Mouse (Mus musculus) gonadal fat pad, adult 2 months (tissue): ENCODE results near the gene Olfr1412. TPM values are rescaled to one million over a fixed set of nuclear protein-coding genes. Genes with fewer than 3 reads are reported as not detected.

ENCODE experiments used
- DNase-seq: peaks from one replicate; pipeline ENCODE4 v3.0.0-alpha.2; 2012; ENCODE audit warnings: low read depth
- polyA plus RNA-seq: library from polyadenylated mRNA; depleted of rRNA; stranded (reverse); fragments of >200 nt; gene quantifications from 2 replicates; pipeline ENCODE4 v1.2.3, GENCODE M21; 2012; rRNA removed

Gene Olfr1412
- not detected in 2 replicates for polyA plus RNA-seq

DNA sequence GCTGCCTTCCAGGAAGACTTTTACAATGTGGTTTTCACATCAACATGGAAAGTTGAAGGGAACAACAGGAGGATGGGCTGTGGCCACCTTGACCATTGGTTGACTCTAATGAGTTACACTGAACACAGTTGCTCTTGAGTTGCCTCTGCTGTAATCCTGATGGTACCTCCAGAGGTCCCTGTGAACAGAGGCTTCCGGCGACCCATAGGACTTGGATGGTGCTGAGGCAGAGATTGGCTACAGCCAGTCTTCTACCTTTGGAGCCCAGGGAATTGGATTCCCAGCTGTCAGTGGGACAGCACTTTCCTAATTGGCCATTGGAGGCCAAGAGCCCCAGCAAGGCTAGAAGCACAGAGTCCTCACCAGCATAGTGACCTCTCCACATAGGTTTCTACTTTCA, at the start of gene Olfr1412:
Gene Olfr1412, plus strand, starts transcription at position 301 of the 400 bp plus-strand sequence.
- DNase-seq = no peak

DNA sequence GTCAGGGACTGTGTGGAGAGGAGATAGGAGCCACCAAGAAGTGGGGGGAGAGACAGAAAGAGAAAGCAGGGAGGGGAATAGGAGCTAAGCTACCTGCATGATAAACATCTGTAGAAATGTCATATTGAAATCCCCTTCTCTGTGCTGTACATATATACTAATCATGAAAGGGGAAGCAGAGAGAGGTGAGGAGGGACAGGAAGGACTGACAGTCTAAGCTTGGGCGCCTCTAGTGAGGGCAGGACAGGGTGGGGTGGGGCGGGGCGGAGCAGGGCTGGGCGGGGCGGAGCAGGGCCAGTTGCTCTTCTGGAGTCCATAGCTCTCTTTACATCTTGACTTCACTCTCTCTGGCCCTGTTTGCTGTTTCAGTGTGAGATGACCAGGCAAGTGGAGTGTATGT, 48.6 kb upstream of the Olfr1412 start:
- DNase-seq = no peak

DNA sequence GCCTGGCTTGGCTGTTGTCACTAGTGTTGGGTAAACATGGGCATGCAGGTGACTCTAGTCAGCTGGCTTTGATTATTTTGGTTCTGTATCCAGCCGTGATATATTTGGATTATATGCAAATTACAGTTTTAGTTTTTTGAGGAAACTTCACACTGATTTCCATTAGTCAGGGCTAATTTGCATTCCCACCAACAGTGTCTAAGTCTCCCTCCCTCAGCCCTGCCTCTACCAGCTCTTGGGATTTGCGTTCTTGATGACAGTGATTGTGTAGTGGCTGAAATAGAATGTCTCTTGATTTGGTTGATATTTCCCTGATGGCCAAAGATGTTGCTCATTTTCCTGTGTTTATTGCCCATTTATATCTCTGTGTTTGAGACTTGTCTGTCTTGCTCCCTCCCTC, 46.5 kb upstream of the Olfr1412 start:
- DNase-seq = no peak

DNA sequence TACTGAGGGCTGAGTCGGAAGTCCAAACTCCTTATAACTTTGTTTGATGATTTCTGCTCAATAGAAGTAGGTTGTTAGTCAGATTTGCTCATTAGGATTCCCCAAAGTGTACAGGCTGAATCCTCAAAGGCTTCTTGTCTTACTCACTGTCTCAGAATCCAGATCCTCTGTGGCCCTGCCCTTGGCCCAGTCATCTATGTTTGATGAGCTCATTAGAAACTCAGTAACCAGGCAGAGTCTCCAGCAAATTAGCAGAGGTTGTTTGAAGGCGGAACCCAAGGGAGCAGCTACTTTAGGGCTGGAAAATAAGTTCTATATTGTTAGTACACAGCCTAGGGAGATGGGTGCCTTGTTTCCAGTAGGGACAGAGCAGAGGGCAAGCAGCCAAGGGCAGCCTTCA, 39.6 kb upstream of the Olfr1412 start:
- DNase-seq = no peak

DNA sequence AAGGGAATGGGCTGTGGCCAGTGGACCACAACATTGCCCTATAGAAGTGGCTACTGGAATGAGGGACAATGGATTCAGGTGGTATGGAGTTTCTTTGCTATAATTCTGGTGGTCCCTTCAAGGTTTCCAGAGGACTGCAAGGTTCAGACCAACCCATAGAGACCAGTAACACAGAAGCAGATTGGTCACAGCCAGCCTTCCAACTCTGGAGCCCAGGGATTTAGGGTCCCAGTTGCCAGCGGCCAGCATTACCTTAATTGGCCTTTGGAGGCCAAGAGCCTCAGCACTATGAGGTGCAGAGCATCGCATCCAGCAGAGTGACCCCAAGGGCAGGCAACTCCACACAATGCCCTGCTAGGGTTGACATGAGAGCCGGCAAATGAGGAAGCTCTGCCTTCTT, 14.6 kb upstream of the Olfr1412 start, which contains the start of gene Olfr1413:
Gene Olfr1413, plus strand, starts transcription at position 301 of the 400 bp plus-strand sequence.
- DNase-seq = no peak

DNA sequence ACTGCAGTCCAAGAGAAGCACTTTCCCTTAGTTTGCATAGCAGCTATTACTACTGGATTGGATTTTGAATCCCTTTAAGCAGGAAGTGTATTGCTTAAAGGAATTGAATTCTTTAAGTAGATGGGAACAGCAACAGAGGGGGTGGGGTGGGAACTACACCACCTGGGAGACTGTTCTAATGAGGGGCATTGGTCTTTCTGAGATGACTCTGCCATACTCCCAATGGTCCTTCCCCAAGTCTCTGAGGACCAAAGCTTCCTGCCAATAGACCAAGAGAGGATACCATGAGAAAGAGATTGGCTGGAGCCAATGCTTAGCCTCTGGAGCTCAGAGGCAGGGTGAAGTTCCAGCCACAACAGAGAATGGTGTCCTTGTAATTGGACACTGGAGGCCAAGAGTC, 8.5 kb downstream of the Olfr1412 start, which contains the start of gene Olfr1411:
Gene Olfr1411, plus strand, starts transcription at position 301 of the 400 bp plus-strand sequence.
- DNase-seq = no peak

DNA sequence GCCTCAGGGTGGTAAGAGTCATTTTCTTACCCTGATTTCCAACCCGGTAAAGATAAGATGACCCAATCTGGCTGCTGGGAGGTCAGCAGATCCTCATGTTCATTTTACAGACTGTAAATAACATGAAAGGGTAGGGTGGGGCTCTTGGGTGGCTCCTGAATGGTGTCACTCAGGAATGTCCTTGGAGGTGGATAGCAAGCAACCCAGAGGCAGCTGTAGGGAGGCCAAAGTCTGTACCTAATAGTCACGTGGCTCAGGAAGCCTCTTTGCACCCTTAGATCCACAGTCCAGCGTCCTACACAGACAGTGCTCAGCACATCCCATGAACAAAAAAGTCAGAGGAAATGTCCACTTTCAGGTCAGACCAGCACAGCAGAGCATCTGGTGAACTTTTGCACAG, 10.4 kb downstream of the Olfr1412 start:
- no peak for DNase-seq

DNA sequence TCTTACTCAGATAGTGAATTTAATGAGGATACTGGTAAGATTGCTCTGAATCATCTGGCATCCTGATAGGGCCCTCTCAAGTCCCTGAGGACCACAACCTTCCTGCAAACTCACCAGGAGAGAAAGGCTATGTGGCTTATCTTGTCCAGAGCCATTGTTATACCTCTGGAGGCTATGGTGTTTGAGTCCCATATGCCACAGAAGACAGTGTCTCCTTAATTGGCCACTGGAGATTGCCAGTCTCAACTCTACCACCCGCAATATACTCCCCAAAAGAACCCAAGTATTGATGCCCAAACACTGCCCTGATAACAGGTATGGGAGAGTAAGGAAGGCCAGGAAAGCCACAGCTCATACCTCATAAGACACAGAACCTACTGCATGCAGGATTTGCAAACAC, 19.9 kb downstream of the Olfr1412 start, which contains the start of gene Olfr1410:
Gene Olfr1410, plus strand, starts transcription at position 301 of the 400 bp plus-strand sequence.
- no peak for DNase-seq

DNA sequence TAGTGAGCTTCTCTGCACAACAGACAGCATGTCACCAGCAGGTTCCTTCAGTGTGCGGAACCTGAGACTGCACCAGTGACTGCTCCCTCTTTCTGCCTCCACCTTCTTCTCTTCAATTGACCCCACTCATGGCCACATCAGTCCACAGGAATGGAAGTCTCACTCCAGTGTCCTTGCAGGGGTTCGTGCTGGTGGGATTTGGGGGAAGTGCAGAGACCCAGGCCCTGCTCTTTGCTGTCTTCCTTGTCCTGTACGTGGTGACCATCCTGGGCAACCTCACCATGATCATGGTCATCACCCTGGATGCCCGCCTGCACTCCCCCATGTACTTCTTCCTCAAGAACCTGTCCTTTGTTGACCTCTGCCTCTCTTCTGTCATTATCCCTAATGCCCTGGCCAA, 22.1 kb downstream of the Olfr1412 start:
- no peak for DNase-seq

DNA sequence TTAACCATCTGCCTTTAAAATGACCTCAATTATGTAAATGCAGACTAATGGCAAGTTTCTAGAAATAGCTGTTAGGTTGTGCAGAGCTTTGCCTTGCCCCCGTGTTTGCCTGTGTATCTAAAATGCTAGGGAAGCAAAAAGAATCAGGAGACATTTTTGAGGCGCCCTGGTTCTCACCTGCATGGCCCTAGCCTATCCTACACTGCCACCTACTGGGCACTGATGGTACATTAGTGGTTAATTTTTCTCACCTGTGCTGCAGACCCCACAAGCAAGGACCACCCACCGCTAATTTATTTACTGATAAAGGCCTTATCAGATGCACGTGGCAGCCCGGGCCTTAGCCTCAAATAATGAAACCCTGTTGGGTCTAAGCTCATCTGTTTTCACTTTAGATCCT, 25.4 kb downstream of the Olfr1412 start:
- DNase-seq = no peak

DNA sequence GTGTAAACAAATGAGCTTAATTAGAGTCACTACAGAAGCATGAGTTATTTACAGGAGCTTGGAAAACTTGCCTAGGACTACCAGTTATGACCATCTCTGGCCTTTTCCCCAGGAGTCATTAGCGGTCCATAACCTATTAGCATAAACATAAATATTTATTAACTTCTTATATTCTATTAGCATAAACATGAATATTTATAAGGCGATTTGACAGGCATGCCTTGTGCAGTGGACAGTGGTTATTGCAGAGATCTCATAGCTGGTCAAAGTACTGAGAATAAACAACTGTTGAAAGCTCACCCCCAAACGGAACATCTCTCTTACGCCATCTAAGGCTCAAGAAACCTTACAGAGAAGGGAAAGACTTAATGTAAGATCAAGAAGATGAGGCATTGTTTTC, 27.6 kb downstream of the Olfr1412 start:
- no peak for DNase-seq

DNA sequence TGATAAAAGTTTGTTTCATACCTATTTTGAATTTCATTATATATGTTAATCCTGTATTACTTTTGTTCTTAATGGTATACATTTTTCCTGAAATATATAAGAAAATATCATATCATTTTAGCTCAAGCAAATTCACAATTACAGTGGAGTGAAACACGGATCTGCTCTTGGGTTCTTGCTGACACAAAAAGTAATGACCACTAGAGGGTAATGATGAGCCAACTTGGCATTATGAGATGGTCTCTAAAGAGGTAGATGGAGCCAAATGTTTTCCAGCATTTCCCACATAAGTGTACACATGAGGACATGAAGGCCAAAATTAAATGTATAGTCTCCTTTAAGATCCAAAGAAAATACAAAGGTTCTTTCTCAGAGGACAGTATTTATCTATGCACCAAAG, 28.9 kb downstream of the Olfr1412 start:
- DNase-seq = no peak

DNA sequence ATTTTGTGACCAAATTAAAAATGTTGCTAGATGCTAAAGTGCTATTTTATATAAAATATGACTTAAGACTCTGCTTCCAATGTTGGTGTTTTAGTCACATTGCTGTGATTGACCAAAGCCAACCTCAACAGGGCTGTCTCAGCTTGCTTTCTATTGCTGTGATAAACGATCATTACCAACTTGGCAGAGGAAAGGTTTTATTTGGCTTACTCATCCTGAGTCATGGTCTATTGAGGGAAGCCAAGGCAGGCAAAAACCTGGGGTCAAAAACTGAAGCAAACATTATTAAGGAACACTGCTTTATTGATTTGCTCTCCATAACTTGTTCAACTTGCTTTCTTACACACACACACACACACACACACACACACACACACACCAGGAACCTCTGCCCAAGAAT, 30.5 kb downstream of the Olfr1412 start:
- no peak for DNase-seq

DNA sequence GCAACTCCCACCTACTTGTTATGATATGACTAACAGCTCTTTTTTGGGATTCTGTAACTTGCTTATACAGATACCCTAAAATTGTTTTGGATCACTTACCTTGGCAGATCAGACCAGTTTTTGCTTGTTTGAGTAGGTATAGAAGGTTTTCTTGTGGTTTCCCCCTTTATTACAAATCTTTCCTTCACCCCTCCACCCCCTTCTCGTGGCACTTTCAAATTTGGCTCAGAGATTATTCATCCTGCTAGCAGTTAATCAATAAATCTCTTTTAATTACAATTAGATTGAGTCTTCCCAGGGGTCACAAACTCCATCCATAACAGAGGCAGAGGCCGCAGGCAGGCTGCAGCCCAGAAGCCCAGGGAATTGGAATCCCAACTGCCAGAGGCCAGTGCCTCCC, 31.9 kb downstream of the Olfr1412 start, which contains the start of gene Olfr12:
Gene Olfr12, plus strand, starts transcription at position 301 of the 400 bp plus-strand sequence.
- DNase-seq = no peak

DNA sequence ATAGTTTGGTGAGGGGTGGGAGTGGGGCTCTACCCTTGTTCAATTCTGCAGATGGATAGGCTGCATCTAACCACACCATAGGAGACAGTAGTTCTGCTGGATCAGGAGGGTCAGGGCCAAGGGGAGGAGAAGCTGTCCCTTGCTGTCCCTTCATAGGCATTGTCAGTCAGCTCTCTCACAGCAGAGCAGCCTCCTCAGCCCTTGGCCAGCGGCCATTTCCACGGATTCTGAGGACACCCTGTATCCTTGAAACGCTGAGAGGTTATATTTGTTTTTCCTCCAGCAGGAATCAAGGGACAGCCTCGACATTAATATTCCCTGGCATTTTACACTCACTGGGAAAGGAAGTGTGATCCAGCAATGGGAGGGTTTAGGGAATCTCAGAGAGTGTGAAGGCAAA, 32.8 kb downstream of the Olfr1412 start:
- no peak for DNase-seq

DNA sequence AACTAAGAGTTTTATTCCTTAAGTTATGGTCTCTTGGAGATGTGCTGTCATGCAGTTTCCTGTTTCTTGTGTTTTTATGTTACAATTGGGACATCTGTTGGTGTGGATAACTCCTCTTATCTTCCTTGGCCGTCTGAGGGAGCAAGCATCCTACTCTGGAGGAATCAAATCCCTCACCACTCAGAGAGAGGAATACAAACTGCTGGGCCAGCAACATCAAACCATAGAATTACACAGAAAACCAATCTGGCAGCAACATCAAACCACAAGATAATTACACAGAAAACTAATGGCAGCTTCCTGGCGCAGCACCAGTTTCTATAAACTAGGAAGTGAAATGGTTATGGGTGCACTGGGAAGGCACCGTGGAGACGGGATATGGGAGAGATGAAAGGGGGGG, 42.6 kb downstream of the Olfr1412 start:
- no peak for DNase-seq

DNA sequence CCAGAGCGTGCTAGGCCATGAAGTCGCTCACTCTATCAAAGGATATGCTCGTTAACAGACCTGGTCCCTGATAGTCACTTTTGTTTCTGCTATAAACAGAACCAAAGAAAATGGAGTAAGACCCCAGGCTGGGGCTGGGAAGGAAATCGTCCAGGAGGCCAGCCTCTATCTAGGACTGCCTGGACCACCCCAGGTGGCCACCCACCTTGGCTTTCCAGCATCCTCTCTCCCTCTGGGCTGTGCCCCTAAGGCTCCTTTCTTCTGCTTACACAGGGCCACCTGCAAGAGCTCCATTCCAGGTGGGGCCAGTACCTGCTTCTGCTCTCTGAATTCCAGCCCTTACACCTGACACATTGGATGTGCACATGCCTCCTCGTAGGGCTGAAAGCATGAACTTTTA, 46.6 kb downstream of the Olfr1412 start:
- no peak for DNase-seq

DNA sequence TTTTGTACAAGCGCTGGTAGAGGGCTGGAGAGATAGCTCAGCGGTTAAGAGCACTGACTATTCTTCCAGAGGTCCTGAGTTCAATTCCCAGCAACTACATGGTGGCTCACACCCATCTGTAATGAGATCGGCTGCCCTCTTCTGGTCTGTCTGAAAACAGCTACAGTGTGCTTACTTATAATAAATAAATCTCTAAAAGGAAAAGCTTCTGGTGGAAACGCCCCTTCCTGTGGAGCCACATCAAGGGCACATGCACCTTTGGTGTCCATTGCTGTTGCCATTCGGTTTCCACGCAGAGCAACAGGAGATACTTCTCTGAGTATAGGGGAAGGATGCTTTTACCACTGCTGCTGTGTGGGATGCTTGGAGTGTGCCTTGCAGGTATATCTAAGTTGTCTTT, 47.4 kb downstream of the Olfr1412 start:
- DNase-seq = no peak

DNA sequence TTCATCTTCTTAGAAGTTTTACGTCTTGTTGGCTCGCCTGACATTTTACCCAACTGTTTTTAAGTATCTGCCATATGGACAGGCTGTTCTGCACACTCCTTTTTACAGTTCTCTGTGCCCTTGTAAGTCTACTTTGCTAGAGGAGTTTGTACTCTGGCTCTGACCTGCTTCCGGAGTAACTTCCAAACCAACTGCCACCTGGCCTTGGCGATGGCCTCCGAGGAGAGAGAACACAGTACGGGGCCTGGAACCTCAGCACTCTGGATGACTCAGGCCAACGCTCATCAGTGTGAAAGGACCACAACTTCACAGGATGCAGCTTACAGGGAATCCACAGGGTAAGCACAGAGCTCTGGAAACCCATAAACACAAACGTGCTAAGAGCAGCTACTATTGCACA, 48.1 kb downstream of the Olfr1412 start:
- DNase-seq = no peak

DNA sequence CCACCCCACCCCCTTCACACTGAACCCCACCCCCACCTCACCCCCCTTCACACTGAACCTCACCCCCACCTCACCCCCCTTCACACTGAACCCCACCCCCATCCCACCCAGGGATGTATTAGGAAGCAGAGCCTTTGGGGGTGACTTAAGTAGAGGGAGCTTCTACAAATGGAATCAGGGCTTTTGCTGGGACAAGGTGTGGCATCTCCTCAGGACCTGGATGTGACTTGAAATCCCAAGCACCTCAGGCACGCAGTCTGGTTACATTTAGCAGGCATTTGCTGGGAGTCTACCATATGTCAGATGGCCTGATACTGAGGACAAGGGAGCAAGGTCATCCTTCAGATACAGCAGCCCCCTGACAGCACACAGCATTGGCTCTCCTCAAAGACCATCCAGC, 49.0 kb downstream of the Olfr1412 start:
- no peak for DNase-seq

DNA sequence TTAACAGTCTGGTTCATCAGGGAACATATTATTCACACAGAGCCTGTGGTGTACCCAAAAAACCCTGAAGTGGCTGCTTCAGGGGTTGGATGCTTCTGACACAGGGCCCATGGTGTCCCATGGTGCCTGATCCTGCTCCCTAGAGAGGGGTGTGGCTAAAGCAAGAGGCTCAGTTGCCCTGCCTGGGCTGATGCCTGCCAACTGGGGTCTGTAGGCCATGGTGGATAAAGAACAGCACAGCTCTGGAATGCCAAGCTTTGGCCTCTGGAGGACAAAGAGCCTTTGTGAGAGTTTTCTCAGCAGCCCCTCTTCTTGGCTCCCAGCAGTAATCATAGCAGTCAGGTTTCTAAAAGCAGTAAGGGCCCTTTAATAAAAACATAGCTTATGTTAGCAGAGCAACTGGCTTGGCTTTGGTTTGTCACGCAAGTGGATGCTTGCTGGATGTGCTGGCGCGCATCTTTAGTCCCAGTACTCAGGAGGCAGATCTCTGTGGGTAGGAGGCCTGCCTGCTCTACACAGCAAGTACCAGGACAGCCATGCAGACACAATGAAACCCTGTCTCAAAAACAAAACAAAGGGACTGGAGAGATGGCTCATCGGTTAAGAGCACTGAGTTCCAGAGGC, 49.5 kb downstream of the Olfr1412 start:
- DNase-seq = no peak

DNA sequence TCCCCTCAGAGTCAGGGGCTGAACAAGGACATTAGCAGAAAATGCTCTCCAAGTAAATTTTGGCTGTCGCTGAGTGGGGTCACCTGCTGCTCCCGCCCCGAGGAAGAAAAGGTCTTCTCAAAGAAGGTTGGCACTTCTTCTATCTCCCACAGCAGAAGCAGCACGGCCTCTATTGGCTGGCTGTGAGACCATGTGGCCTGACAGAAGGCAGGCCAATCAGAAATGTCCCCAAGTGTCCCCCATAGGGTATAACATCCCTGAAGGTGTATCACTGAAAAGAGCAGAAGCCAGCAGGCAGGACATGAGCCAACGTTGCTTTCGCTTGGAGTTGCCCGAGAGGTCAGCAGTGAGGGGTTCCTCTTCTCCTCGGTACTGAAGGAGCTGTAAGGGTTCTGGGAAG, 50.4 kb downstream of the Olfr1412 start:
- no peak for DNase-seq

DNA sequence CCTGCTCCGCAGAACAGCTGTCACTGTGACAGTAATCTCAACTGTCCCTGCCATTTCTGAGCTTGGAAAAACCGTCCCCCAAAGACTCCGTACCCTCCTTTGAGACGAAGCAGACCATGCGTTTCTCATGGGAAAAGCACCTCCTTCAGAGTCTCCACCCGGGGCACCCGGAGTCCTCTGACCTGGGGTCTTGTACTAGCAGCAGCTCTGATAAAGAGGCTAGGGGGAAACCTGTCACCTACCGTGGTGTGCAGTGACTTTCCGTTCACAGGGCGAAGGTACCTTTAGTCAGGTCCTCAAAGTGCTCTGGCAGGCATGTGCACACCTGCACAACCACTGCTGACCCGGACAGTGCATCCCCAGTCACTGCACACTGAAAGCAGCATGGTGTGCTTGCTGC, 51.1 kb downstream of the Olfr1412 start:
- no peak for DNase-seq
